Mouse (Mus musculus): Measurements from ENCODE around the gene Ptgir.

GRCm38 (mm10) chr7:16885271-16885776 lies 21.0 kb upstream of the Ptgir start:
- TF ChIP-seq CTCF (IDR thresholded peaks at IDR 0.05; ENCODE audit: borderline replicate concordance, control insufficient read depth, extremely low read depth, insufficient read depth, low read length, poor library complexity): no peak
- TF ChIP-seq POLR2A (IDR thresholded peaks at IDR 0.05; ENCODE audit: control insufficient read depth, extremely low read depth, insufficient read depth, low read length, poor library complexity): no peak

All from thymus, adult 2 months (tissue).